Mouse (Mus musculus): ENCODE data around the gene Itpr1. TPM values are rescaled to one million over a fixed set of nuclear protein-coding genes. Genes with fewer than 3 reads are reported as not detected.

Itpr1 gene
- total and polyA plus RNA-seq, 2 experiments: 6.9 to 55.0 TPM

DNA sequence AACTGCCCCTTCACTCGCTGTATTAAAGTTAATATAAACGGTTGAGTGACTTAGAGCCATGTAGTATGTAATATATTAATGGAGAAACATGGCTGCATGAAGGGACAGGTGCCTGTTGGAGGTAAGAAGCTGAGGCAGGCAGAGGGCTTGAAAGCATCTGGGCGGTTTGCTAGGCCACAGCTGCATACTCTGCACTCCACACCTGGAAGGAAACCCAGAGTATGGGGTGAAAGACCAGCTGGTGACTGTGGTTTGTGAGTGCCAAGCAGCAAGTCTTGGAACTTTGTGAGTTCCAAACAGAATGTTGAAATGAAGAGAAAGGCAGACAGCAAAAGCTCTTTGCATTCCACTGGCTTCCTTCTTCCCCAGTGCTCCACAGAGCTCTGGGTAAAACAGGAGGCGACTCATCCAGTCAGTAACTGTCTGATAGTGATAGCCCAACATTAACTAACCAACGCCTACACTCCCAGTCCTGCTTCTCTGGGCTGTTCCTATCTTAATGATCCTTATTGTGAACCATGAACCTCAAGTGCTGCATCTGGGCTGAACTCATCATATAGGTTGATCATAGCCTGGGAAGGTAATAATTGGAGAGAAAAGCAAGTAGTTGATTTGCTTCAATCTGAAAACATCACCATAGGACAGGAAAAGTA lies 5.9 kb upstream of the Itpr1 start:
- Histone ChIP-seq H3K27ac (replicated peaks; ENCODE audit: insufficient read depth, low read depth, low read length) (no peak overlapping the region), H3K79me2 (ENCODE audit: control insufficient read depth, insufficient read depth, low read length) (no peaks in the 10 kb centered on the region), H3K27me3 (ENCODE audit: control insufficient read depth, insufficient read depth, low read length) (no peaks in the 10 kb centered on the region), H3K4me3 (ENCODE audit: insufficient read depth, low read depth, low read length) (no peak overlapping the region), H3K4me1 (ENCODE audit: control insufficient read depth, insufficient read depth, low read length) (peaks cover 5% of the 10 kb centered on the region; the same call in 1 of the 2 replicates), H3K9ac (ENCODE audit: low read depth, low read length) (no peak overlapping the region), H3K36me3 (ENCODE audit: control insufficient read depth, insufficient read depth, low read length) (no peaks in the 10 kb centered on the region)
- DNase-seq (ENCODE audit: extremely low read depth, low read depth, low spot score): no peak
- no peak for TF ChIP-seq POLR2A (IDR thresholded peaks at IDR 0.05; ENCODE audit: extremely low read depth, insufficient read depth, low read length)
- TF ChIP-seq CTCF (IDR thresholded peaks at IDR 0.05; ENCODE audit: low read depth, low read length): no peak
- 86% methylated on average over 5 of the region's 5 CpGs for WGBS

- H3K9ac ChIP-seq (ENCODE audit: low read depth, low read length): peak overlapping the region; percentile 69
- H3K27me3 ChIP-seq (ENCODE audit: control insufficient read depth, insufficient read depth, low read length): no peaks in the 10 kb centered on the region
- 5% methylated on average over 36 of the region's 36 CpGs for whole genome bisulfite sequencing
- no peaks in the 10 kb centered on the region for H3K36me3 ChIP-seq (ENCODE audit: control insufficient read depth, insufficient read depth, low read length)
- peak; percentile 55 for DNase-seq (ENCODE audit: extremely low read depth, low read depth, low spot score)
- peaks cover 11% of the 10 kb centered on the region; the same call in 1 of the 2 replicates for H3K4me1 ChIP-seq (ENCODE audit: control insufficient read depth, insufficient read depth, low read length)
- H3K27ac ChIP-seq (replicated peaks; ENCODE audit: insufficient read depth, low read depth, low read length): peak overlapping the region; percentile 72
- H3K79me2 ChIP-seq (ENCODE audit: control insufficient read depth, insufficient read depth, low read length): peaks cover 7% of the 10 kb centered on the region; the same call in 1 of the 2 replicates
- TF ChIP-seq CTCF (IDR thresholded peaks at IDR 0.05; ENCODE audit: low read depth, low read length) (no peak), POLR2A (IDR thresholded peaks at IDR 0.05; ENCODE audit: extremely low read depth, insufficient read depth, low read length) (no peak)
- peak overlapping the region; percentile 68 for H3K4me3 ChIP-seq (ENCODE audit: insufficient read depth, low read depth, low read length)
Measured at GRCm38 (mm10) chr6:108211896-108212880, 708 bp upstream of the Itpr1 start.

DNA sequence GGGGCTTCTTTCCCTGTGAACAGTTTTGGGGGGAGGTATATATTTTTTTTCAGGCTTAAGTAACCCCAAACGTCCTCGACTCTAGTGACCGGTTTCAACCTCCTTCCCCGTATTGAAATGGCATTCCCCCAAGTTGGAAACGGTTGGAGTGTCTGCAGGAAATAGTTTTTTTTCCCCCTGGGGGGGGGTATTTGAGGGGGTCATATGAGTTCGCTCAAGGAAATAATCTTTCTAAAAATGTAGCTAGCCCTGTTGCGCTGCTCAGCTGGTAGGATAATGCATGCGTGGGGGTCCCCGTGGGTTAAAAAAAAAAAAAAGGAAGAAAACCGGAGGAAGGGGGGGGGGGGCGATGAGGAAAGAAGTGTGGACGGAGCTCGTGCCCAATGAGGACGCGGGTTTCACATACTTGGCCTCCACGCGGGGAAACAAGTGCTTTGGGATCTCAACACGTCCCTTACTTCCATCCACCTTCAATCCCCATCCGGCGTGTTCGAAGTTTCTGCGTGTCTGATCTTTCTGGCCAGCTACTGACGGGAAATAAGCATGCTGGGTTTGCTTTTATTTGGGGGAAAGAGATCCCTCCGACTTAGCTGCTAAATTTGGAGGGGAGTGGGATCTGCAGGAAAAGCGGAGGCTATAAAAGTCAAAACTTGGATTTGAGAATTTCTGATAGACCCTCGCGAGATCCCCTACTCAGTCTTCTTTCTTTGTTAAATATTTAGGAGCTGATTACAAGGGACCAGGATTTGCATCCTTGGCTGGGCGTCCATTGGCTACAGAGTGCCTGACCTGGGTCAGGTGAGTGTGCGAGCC lies 791 bp downstream of the Itpr1 start:
- peaks cover 11% of the 10 kb centered on the region; the same call in 1 of the 2 replicates for H3K4me1 ChIP-seq (ENCODE audit: control insufficient read depth, insufficient read depth, low read length)
- peaks cover 17% of the 10 kb centered on the region for H3K79me2 ChIP-seq (ENCODE audit: control insufficient read depth, insufficient read depth, low read length)
- TF ChIP-seq CTCF (IDR thresholded peaks at IDR 0.05; ENCODE audit: low read depth, low read length) (no peak), POLR2A (IDR thresholded peaks at IDR 0.05; ENCODE audit: extremely low read depth, insufficient read depth, low read length) (no peak)
- 4% methylated on average over 28 of the region's 29 CpGs for WGBS
- H3K27me3 ChIP-seq (ENCODE audit: control insufficient read depth, insufficient read depth, low read length): no peaks in the 10 kb centered on the region
- peak overlapping the region; percentile 77 for H3K9ac ChIP-seq (ENCODE audit: low read depth, low read length)
- H3K4me3 ChIP-seq (ENCODE audit: insufficient read depth, low read depth, low read length): peak overlapping the region; percentile 79
- no peak for DNase-seq (ENCODE audit: extremely low read depth, low read depth, low spot score)
- H3K36me3 ChIP-seq (ENCODE audit: control insufficient read depth, insufficient read depth, low read length): peaks cover 2% of the 10 kb centered on the region; the same call in 1 of the 2 replicates
- H3K27ac ChIP-seq (replicated peaks; ENCODE audit: insufficient read depth, low read depth, low read length): peak overlapping the region; percentile 40

DNA sequence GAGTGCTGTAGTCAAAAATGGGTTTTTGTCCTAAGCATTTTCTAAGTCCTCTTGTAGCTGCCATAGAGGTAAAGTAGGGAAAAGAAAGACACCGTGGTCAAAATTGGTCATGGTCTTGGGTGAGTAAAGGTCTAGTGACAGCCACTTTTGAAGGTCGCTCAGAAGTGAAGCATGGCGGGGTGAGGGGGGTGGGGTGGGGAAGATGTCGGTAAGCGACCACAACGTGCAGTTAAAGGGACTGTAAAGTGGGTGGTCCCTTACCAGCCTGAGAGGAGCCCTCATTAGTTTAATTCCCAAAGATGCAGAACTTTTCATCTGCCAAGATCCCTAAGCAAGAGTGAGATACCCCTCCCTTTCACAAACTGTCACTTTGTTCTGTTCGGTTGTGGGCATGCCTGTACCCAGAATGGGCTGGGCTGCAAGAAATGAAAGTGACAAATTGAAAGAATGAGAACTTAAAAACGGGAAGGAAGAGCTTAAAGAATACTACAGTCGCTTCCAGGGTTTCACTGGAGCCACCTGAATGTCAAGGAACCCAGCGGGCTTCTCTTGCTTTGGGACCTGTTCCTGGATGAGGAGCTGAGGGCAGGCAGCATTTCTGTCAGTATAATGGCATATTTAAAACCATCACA lies 1.5 kb downstream of the Itpr1 start:
- TF ChIP-seq POLR2A (IDR thresholded peaks at IDR 0.05; ENCODE audit: extremely low read depth, insufficient read depth, low read length) (no peak), CTCF (IDR thresholded peaks at IDR 0.05; ENCODE audit: low read depth, low read length) (no peak)
- 32% methylated on average over 10 of the region's 10 CpGs for WGBS
- peaks cover 2% of the 10 kb centered on the region; the same call in 1 of the 2 replicates for H3K36me3 ChIP-seq (ENCODE audit: control insufficient read depth, insufficient read depth, low read length)
- H3K9ac ChIP-seq (ENCODE audit: low read depth, low read length): no peak overlapping the region; the same call in 1 of the 2 replicates
- H3K27ac ChIP-seq (replicated peaks; ENCODE audit: insufficient read depth, low read depth, low read length): no peak overlapping the region
- H3K27me3 ChIP-seq (ENCODE audit: control insufficient read depth, insufficient read depth, low read length): no peaks in the 10 kb centered on the region
- H3K4me3 ChIP-seq (ENCODE audit: insufficient read depth, low read depth, low read length): peak overlapping the region; percentile 79; the same call in 1 of the 2 replicates
- no peak for DNase-seq (ENCODE audit: extremely low read depth, low read depth, low spot score)
- H3K79me2 ChIP-seq (ENCODE audit: control insufficient read depth, insufficient read depth, low read length): peaks cover 17% of the 10 kb centered on the region
- peaks cover 11% of the 10 kb centered on the region; the same call in 1 of the 2 replicates for H3K4me1 ChIP-seq (ENCODE audit: control insufficient read depth, insufficient read depth, low read length)

- H3K27ac ChIP-seq (replicated peaks; ENCODE audit: insufficient read depth, low read depth, low read length): no peak overlapping the region
- H3K27me3 ChIP-seq (ENCODE audit: control insufficient read depth, insufficient read depth, low read length): no peaks in the 10 kb centered on the region
- no peak overlapping the region for H3K9ac ChIP-seq (ENCODE audit: low read depth, low read length)
- H3K4me3 ChIP-seq (ENCODE audit: insufficient read depth, low read depth, low read length): no peak overlapping the region
- 81% methylated on average over 5 of the region's 5 CpGs for WGBS
- H3K4me1 ChIP-seq (ENCODE audit: control insufficient read depth, insufficient read depth, low read length): peaks cover 11% of the 10 kb centered on the region; the same call in 1 of the 2 replicates
- peaks cover 23% of the 10 kb centered on the region for H3K79me2 ChIP-seq (ENCODE audit: control insufficient read depth, insufficient read depth, low read length)
- no peak for TF ChIP-seq CTCF (IDR thresholded peaks at IDR 0.05; ENCODE audit: low read depth, low read length)
- no peak for TF ChIP-seq POLR2A (IDR thresholded peaks at IDR 0.05; ENCODE audit: extremely low read depth, insufficient read depth, low read length)
- H3K36me3 ChIP-seq (ENCODE audit: control insufficient read depth, insufficient read depth, low read length): peaks cover 5% of the 10 kb centered on the region; the same call in 1 of the 2 replicates
- no peak for DNase-seq (ENCODE audit: extremely low read depth, low read depth, low spot score)
Measured at GRCm38 (mm10) chr6:108216091-108216490, 3.2 kb downstream of the Itpr1 start.
